Mouse (Mus musculus): Measurements from ENCODE around the gene Mllt11. TPM values are rescaled to one million over a fixed set of nuclear protein-coding genes. Genes with fewer than 3 reads are reported as not detected.
A peak's percentile ranks its signal among the peaks of the same experiment; 100 is the strongest.
"Not testable (repeated sequence)": the region's sequence is repeated elsewhere in the genome, so short reads cannot be mapped to it uniquely, and the experiment has no call there.

The Mllt11 gene
- total RNA-seq, 1 experiment from 2014 or later: 18.2 TPM

DNA sequence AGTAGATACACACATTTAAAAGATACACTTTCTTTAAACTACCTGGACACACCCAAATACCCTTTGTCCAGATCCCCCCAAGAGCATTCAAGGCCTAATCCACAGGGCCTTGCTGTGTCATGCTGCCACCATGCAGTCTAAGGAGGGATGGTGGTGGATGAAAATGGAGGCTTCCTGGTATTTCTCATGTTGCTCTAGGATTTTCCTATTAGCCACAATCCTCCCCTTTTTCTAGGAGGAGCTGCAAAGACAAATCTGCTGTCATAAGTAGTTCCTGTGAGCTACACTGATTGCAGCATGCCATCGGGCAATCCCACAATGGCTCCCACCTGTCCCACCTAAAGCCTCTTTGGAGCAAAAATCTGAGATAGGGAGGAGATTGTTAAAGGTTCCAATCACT lies 4.8 kb downstream of the Mllt11 start:
- no peak for ATAC-seq (replicated peaks; ENCODE audit: insufficient number of reproducible peaks, low FRiP score, low TSS enrichment, poor library complexity, severe bottlenecking)

DNA sequence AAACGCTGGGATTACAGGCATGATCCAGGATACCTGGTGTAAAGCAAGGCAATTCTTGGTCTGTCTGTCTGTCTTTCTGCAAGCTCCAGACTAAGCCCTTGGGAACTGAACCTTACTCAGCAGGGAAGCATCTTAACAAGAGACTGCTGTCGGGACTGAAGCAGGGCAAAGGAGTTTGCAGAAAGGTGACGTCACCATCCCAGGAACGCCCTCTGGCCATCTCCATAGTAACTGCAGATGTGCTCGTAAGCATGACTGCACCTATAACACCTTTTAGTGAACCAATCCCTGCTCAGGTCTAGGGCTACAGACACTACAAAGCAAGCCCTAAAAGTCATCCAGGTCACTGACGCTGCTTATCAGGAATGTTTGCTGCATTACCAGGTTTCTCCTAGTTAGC lies 7.7 kb downstream of the Mllt11 start:
- no peak for ATAC-seq (replicated peaks; ENCODE audit: insufficient number of reproducible peaks, low FRiP score, low TSS enrichment, poor library complexity, severe bottlenecking)

DNA sequence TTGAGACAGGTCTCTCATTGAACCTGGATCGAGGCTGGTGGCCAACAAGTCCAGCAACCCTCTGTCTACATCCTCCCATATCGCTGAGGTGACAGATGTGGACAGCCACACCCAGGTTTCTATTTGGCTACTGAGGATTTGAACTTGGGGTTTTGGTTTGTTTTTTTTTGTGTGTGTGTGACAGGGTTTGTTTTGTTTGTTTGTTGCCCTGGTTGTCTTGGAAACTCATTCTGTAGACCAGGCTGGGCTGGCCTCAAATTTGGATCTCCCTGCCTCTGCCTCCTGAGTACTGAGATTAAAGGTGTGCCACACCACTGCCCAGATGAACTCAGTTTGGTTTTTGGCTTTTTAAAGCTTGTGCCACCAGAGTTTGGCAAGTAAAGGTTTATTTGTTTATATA lies 8.9 kb downstream of the Mllt11 start:
- no peak for ATAC-seq (replicated peaks; ENCODE audit: insufficient number of reproducible peaks, low FRiP score, low TSS enrichment, poor library complexity, severe bottlenecking)

DNA sequence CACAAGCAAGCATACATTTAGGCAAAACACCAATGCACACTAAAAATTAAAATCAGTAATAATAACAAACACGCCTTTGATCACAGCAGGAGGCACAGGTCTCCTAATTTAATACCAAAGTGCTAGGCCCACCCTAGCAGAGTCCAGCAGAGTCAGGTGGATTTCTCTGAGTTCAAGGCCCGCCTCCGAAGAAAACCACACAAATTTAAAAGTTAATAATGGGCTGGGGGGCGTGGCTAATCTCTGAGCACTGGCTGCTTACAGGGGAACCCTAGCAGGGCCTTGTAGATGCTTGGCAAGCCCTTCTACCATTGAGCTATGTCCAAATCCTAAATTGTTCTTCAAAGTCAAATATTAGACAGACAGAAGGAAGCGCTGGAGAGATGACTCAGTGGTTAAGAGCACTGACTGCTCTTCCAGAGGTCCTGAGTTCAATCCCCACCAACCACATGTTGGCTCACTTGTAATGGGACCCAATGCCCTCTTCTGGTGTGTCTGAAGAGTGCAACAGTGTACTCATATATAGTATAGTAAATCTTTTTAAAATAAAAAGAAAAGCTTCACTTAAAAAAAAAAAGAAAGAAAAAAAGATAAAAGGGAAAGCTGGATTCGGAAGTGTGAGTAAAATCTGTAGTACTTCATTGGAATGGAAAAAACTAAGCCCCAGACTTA lies 13.4 kb downstream of the Mllt11 start:
- no peak for ATAC-seq (replicated peaks; ENCODE audit: insufficient number of reproducible peaks, low FRiP score, low TSS enrichment, poor library complexity, severe bottlenecking)

DNA sequence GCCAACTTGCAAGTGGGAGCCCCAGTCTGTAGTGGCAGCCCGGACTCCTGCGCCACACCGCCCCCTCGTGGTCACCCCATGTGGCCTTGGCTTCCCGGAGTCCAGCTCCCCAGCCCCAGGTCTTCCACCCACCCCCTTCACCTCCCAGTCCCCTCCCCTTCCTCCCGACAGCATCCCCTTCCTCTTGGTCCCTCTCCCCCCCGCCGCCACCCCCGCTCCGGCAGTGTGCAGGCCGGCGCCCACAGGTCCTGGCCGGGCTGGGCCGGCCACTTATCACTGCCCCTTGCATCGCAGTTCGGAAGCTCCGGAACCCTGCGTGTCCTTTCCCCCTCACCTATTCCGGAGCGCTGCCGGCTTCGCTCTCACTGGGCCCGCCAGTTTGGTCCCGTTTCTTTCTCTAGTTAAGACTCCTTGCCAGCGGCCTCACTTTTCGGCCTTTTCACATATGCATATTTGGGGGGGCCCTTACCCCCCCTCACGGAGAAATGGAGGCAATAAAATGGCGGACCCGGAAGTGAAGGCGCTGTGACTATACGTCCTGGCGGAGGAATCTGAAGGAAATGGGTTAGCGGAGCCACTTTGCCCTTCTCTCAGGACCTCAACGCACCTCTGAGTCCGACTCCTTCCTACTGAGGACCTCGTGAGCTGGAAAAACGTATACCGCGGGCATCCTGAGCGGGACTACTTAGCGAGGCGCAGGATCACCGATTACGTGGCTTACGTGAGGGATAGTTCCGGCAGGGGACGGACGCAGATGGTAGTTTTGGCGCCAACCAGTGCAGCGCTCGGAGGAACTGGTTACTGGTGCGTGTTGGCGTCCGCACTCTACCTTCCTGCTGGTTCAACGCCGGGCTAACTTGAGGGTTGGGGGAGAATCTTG lies 14.5 kb downstream of the Mllt11 start, which contains the start of gene Gabpb2:
Gabpb2 (minus strand) TSS at position 662 of the 880 bp plus-strand sequence.
- ATAC-seq (replicated peaks; ENCODE audit: insufficient number of reproducible peaks, low FRiP score, low TSS enrichment, poor library complexity, severe bottlenecking): peak; percentile 92

DNA sequence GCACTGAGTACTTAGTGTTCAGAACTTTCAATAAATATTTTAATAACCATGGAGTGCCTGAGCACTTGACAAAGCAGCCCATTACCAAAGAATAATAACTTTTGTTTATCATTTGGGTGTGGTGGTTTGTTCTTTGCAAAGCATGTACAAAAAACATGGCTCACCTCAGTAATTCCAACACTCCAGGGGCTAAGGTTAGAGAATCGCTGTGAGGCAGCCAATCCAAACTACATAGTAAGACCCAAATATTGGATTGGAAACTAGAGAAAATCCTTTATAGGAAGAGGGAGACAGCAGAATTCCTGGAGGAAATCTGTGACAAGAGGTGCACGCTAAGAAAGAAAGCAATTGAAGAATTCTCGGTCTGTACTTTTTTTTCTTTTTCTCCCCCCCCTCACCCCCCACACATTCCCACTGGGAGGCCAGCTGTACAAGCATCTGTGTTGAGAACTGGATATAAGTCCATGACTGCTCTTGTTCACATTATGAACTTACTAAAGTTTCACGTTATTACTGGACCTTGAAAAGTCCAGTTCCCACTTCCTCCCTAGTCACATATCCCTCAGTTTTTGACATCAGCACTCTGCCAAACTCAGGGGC lies 15.2 kb downstream of the Mllt11 start:
- ATAC-seq (replicated peaks; ENCODE audit: insufficient number of reproducible peaks, low FRiP score, low TSS enrichment, poor library complexity, severe bottlenecking): no peak

DNA sequence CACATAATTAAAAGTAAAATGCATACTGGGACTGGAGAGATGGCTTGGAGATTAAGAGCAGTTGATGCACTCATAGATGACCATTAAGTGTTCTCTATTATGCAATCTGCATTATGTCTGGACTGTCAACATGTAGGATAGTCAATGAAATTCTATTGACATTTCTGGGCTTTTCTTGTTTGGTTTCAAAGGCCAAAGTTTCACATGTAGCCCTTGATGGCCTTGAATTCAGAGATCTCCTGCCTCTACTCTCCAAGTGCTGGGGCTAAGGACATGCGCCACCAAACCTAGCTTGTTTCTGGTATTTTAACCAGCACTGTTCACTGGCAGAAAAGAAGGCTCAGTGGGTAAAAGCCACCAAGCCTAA lies 18.4 kb downstream of the Mllt11 start:
- ATAC-seq (replicated peaks; ENCODE audit: insufficient number of reproducible peaks, low FRiP score, low TSS enrichment, poor library complexity, severe bottlenecking): no peak

DNA sequence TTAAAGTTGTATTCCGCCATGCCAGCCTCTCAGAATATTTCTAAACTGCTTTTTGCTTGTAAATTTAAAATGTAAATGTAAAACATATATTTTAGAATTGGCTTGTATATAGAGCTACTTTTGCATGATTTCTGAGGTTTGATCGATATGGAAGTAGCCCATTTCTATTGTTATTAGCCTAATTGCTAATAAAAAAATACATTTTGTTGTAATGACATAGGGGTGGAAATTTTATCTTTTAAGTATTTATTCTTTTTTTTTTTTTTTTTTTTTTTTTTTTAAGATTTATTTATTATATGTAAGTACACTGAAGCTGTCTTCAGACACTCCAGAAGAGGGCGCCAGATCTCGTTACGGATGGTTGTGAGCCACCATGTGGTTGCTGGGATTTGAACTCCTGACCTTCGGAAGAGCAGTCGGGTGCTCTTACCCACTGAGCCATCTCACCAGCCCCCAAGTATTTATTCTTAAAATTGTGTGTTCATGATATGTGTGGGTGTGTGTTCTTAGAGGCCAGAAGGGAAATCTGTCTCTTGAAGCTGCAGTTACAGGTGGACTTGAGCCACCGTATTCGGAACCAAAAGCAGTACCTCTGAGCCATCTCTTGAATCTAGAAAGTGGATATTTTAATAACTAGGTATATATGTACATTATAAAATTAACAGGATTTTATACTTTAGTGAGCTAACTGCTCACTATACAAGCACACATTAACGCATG lies 18.9 kb downstream of the Mllt11 start:
- not testable (repeated sequence) for ATAC-seq (replicated peaks; ENCODE audit: insufficient number of reproducible peaks, low FRiP score, low TSS enrichment, poor library complexity, severe bottlenecking)

DNA sequence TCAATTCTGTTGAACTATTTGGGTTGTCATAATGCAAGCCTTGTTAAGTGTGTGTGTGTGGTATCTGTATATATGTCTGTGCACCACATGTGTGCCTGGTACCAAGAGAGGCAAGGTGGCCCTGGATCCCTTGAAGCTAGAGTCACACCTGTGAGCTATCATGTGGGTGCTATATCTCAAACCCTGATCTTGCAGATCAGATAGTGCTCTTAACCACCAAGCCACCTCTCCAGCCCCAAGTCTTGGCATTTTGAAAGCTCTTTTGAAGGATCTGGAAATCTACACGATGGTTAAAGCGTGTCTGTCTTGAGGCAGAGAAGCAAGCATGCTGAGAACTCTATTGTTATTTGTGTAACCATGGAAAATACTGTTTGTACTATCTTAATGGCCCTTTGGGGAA lies 21.4 kb downstream of the Mllt11 start:
- no peak for ATAC-seq (replicated peaks; ENCODE audit: insufficient number of reproducible peaks, low FRiP score, low TSS enrichment, poor library complexity, severe bottlenecking)

DNA sequence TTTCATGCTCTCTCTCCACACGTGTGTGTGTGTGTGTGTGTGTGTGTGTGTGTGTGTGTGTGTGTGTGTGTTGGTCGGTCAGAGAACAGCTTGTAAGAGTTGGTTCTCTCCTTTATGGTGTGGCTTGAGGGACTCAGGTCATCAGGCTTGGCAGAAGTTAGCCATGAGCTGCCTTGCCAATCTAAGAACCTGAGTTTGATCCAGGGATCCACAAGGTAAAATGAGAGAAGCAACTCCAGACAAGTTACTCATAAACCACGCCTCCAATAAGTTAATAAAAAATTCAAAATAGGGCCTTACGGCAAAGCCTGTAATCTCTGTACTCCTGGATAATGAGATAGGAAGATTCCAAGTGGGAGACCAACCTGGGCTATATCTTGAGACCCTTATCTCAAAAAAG lies 23.7 kb downstream of the Mllt11 start:
- no peak for ATAC-seq (replicated peaks; ENCODE audit: insufficient number of reproducible peaks, low FRiP score, low TSS enrichment, poor library complexity, severe bottlenecking)

DNA sequence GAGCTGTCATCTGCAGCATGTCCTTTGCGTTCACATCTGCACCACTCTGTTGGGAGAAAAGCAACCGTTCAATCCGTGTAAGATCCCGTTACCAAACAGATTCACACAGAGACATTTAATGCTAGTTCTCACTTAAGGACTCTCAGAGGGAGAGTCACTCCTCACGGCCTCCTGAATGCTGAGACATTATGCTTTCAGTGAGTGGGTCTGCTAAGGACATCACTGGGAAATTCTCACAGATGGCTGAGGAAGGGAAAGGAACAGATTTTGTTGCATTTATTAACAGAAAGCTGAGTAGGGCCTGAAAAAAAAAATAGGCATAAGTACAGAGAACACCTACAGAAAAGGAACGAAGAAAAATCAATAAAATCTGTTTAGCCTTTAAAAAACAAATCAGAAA lies 28.1 kb downstream of the Mllt11 start:
- no peak for ATAC-seq (replicated peaks; ENCODE audit: insufficient number of reproducible peaks, low FRiP score, low TSS enrichment, poor library complexity, severe bottlenecking)

DNA sequence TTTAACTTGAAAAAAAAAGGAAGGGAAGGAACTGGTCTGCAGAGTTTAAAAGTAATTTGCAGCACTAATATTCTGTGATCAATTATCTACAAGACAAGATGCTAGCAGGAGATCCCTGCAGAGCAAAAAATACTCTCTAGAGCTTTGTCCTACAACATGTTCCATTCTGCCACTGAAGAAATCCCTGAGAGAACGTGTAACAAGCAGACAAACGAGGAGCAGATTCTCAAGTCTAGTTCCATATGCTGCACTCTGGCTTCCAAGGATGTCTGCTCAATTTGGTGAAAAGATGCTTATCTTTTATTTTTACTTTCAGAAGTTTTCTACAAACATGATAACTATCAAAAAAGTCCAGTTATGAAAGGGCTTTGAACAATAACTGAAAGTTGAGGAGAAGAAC lies 31.4 kb downstream of the Mllt11 start:
- ATAC-seq (replicated peaks; ENCODE audit: insufficient number of reproducible peaks, low FRiP score, low TSS enrichment, poor library complexity, severe bottlenecking): no peak

DNA sequence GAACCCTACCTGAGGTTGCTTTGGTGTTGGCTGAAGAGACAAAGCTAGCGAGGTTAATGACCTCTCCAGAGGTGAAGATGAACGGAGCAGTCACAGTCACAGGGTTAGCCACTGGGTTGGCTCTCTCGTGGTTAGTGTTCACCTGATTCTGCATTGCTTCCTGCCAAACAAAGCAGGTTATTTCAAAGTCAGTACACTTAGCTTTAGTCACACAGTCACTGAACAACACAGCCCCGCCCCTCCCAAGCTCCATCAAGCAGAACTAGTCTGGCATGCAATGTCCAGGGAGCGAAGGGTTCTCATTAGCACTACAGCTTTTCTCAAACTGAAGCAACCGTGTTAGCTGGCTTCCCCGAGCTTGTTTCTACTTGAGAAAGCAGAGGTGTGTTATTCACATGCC lies 31.8 kb downstream of the Mllt11 start:
- ATAC-seq (replicated peaks; ENCODE audit: insufficient number of reproducible peaks, low FRiP score, low TSS enrichment, poor library complexity, severe bottlenecking): no peak

DNA sequence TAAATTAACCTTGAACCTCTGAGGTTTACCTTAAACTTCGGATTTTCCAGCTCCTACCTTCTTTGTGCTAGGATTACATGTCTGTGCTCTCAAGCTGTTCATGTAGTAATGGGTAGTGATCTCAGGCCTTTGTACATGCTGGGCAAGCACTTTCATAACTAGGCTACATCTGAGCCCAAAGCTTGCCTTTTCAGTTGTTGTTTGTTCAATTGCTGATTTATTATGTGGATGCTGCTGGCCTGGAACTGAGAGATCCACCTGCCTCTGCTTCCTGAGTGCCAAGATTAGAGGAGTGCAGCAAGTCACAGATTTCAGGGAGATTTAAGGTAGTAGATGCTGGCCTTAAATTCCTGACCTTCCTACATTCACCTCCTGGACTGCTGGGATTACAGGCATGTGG lies 32.9 kb downstream of the Mllt11 start:
- no peak for ATAC-seq (replicated peaks; ENCODE audit: insufficient number of reproducible peaks, low FRiP score, low TSS enrichment, poor library complexity, severe bottlenecking)

DNA sequence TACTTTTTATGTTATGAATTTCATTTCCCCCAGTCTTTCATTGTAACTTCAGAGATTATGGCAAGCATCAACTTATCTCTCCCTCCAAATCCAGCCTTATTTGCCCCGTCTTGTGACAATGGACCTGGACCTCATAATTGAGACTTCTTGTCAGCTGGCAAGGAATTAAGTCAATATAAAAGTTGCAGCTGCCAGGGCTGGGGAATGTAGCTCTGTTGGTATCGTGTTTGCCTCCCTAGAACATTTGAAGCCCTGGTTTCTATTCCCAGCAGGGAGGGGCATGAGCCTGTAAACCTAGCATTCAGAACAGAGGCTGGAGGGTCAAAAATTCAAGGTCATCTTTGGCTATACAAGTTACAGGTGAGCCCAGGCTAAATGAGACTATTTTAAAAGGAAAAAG lies 36.2 kb downstream of the Mllt11 start:
- ATAC-seq (replicated peaks; ENCODE audit: insufficient number of reproducible peaks, low FRiP score, low TSS enrichment, poor library complexity, severe bottlenecking): no peak

DNA sequence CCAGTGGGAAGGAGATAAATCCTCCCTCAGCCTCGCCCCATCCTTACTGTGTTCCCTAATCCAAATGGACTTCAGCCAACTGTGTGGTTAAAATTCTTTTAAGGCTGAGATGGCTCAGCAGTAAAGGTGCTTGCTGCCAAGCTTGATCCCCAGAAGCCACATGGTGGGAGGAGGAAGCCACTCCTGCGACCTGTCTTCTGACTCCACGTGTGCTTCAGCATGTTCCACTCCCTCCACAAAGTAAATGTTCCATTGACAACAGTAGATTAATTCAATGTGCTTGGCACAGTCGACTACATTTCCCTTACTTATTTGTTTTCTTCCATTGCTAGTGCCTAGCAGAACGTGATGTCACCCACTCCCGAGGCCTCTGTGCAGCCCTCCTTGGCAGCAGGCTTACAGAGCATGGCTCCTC lies 37.2 kb downstream of the Mllt11 start:
- ATAC-seq (replicated peaks; ENCODE audit: insufficient number of reproducible peaks, low FRiP score, low TSS enrichment, poor library complexity, severe bottlenecking): no peak

DNA sequence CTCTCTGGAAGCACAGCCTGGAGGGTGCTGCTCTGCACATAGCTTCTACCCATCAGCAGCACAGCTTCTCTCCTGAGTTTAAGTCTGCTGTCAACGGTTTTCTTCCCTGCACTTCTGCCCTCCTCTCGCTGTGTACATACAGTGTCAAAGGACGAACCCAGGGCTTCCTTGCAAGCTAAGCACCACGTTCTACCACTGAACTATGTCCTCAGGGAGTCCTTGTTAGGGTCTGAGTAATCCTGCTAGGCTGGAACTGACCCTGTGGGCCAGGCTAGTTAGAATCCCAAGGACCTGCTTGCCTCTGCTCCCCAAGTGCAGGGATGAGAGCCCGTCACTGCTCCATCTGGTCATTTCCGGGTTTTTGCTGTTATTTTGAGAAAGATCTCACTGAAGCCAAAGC lies 45.1 kb downstream of the Mllt11 start:
- no peak for ATAC-seq (replicated peaks; ENCODE audit: insufficient number of reproducible peaks, low FRiP score, low TSS enrichment, poor library complexity, severe bottlenecking)

DNA sequence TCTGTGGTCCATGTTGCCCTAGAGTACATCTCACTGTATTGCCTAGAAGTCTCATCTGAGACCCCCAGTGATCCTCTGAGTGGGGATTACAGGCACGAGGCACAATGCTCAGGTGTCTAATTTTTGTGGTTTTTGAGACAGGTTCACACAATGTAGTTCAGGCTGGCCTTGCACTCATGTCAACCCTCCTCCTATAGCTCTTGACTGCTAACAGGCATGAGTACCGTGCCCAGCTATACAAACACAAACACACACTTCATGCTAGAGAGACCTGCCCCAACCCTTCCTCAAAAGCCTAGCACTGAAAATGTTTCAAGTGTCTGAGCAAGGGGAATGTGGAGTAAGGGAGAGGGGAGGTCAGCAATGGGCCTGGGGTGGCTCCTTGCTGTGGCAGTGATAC lies 45.9 kb downstream of the Mllt11 start:
- ATAC-seq (replicated peaks; ENCODE audit: insufficient number of reproducible peaks, low FRiP score, low TSS enrichment, poor library complexity, severe bottlenecking): no peak
